Mouse (Mus musculus) hindbrain, embryonic 12.5 days (tissue): Measurements from ENCODE around the gene Stk39. TPM values are rescaled to one million over a fixed set of nuclear protein-coding genes. Genes with fewer than 3 reads are reported as not detected.

Experiments used
- ATAC-seq: fragments of 200-750 bp; cut with Nextera tagmentation; 2 replicates; pipeline ENCODE4 v1.8.0; 2017; ENCODE audit warnings: moderate TSS enrichment; ENCODE audit not compliant: low FRiP score
- H3K27ac ChIP-seq: fragments of 300-500 bp; sonication (generic); 2 replicates; pipeline ENCODE4 v1.5.1; 2016; ENCODE audit warnings: mild to moderate bottlenecking
- H3K27me3 ChIP-seq: fragments of 300-500 bp; sonication (generic); 2 replicates; pipeline ENCODE4 v1.6.1; 2016; ENCODE audit warnings: mild to moderate bottlenecking
- H3K36me3 ChIP-seq: fragments of 300-500 bp; sonication (generic); 2 replicates; pipeline ENCODE4 v1.6.1; 2016; ENCODE audit warnings: mild to moderate bottlenecking
- H3K4me1 ChIP-seq: fragments of 300-500 bp; sonication (generic); 2 replicates; pipeline ENCODE4 v1.6.1; 2016
- H3K4me2 ChIP-seq: fragments of 300-500 bp; sonication (generic); replicated peaks from 2 replicates; pipeline ENCODE4 v1.6.1; 2016; ENCODE audit warnings: mild to moderate bottlenecking
- H3K4me3 ChIP-seq: fragments of 300-500 bp; sonication (generic); 2 replicates; pipeline ENCODE4 v1.5.1; 2016; ENCODE audit warnings: mild to moderate bottlenecking
- H3K9ac ChIP-seq: fragments of 300-500 bp; sonication (generic); 2 replicates; pipeline ENCODE4 v1.6.1; 2016; ENCODE audit warnings: mild to moderate bottlenecking, moderate library complexity
- H3K9me3 ChIP-seq: fragments of 300-500 bp; sonication (generic); replicated peaks from 2 replicates; pipeline ENCODE4 v1.6.1; 2016; ENCODE audit warnings: mild to moderate bottlenecking
- WGBS: fragments of 180-500 bp; shearing (Covaris S2); methylation state at CpG from one replicate; pipeline ENCODE4 v1.1.7; 2016; 5-methylcytosine and 5-hydroxymethylcytosine counted together
- polyA plus RNA-seq: library from polyadenylated mRNA; unstranded; fragments of >200 nt; fragmentation: Nextera tagmentation; extraction: Ambion mirVana; gene quantifications from 2 replicates; pipeline ENCODE4 v1.2.1, GENCODE M21; 2016

Stk39 gene
- polyA plus RNA-seq, 1 experiment from 2014 or later = 57.0 TPM

- peak overlapping the region; percentile 7; the same call in 1 of the 2 replicates for H3K4me3 ChIP-seq
- no peak overlapping the region for H3K9ac ChIP-seq
- no peaks in the 10 kb centered on the region for H3K36me3 ChIP-seq
- H3K27ac ChIP-seq = no peak overlapping the region
- peak overlapping the region; percentile 42 for H3K4me2 ChIP-seq
- no peaks in the 10 kb centered on the region for H3K9me3 ChIP-seq
- 62% methylated on average over 3 of the region's 3 CpGs for WGBS
- no peaks in the 10 kb centered on the region for H3K27me3 ChIP-seq
- peaks cover 36% of the 10 kb centered on the region for H3K4me1 ChIP-seq
- no peak for ATAC-seq
Observed at GRCm38 (mm10) chr2:68469491-68469890, 2.6 kb downstream of the Stk39 start.

- Histone ChIP-seq H3K27ac (no peak overlapping the region), H3K4me3 (no peak overlapping the region), H3K27me3 (no peaks in the 10 kb centered on the region), H3K9me3 (no peaks in the 10 kb centered on the region), H3K9ac (no peak overlapping the region), H3K4me2 (peak overlapping the region; percentile 19; the same call in 1 of the 2 replicates), H3K36me3 (no peaks in the 10 kb centered on the region), H3K4me1 (peaks cover 39% of the 10 kb centered on the region)
- 58% methylated on average over 7 of the region's 7 CpGs for WGBS
- ATAC-seq = no peak
Observed at GRCm38 (mm10) chr2:68468698-68469097, 3.4 kb downstream of the Stk39 start.

GRCm38 (mm10) chr2:68468259-68468658, 3.8 kb downstream of the Stk39 start:
- Histone ChIP-seq H3K36me3 (no peaks in the 10 kb centered on the region), H3K9ac (no peak overlapping the region), H3K9me3 (no peaks in the 10 kb centered on the region), H3K4me3 (no peak overlapping the region), H3K4me2 (no peak overlapping the region), H3K4me1 (peaks cover 41% of the 10 kb centered on the region), H3K27me3 (no peaks in the 10 kb centered on the region), H3K27ac (no peak overlapping the region)
- 90% methylated on average over 14 of the region's 14 CpGs for WGBS
- no peak for ATAC-seq

GRCm38 (mm10) chr2:68467085-68467978, 4.7 kb downstream of the Stk39 start:
- H3K9me3 ChIP-seq = no peaks in the 10 kb centered on the region
- H3K4me2 ChIP-seq = no peak overlapping the region
- H3K36me3 ChIP-seq = no peaks in the 10 kb centered on the region
- 81% methylated on average over 9 of the region's 9 CpGs for WGBS
- H3K9ac ChIP-seq = no peak overlapping the region
- no peak for ATAC-seq
- no peak overlapping the region for H3K4me3 ChIP-seq
- H3K27ac ChIP-seq = no peak overlapping the region
- no peaks in the 10 kb centered on the region for H3K27me3 ChIP-seq
- H3K4me1 ChIP-seq = peaks cover 36% of the 10 kb centered on the region

GRCm38 (mm10) chr2:68466124-68467070, 5.7 kb downstream of the Stk39 start:
- ATAC-seq = no peak
- no peak overlapping the region for H3K4me2 ChIP-seq
- H3K27ac ChIP-seq = no peak overlapping the region
- H3K36me3 ChIP-seq = peaks cover 3% of the 10 kb centered on the region; the same call in 1 of the 2 replicates
- H3K4me3 ChIP-seq = no peak overlapping the region
- no peaks in the 10 kb centered on the region for H3K27me3 ChIP-seq
- 84% methylated on average over 17 of the region's 19 CpGs for WGBS
- H3K9me3 ChIP-seq = no peaks in the 10 kb centered on the region
- peaks cover 38% of the 10 kb centered on the region for H3K4me1 ChIP-seq
- no peak overlapping the region for H3K9ac ChIP-seq

GRCm38 (mm10) chr2:68465266-68466123, 6.6 kb downstream of the Stk39 start:
- no peak for ATAC-seq
- Histone ChIP-seq H3K9ac (no peak overlapping the region), H3K4me2 (no peak overlapping the region), H3K4me3 (no peak overlapping the region), H3K36me3 (peaks cover 3% of the 10 kb centered on the region; the same call in 1 of the 2 replicates), H3K4me1 (peaks cover 35% of the 10 kb centered on the region), H3K27me3 (no peaks in the 10 kb centered on the region), H3K27ac (no peak overlapping the region), H3K9me3 (no peaks in the 10 kb centered on the region)
- WGBS = 82% methylated on average over 19 of the region's 19 CpGs

- Histone ChIP-seq H3K4me1 (peaks cover 28% of the 10 kb centered on the region), H3K4me3 (no peak overlapping the region), H3K27me3 (no peaks in the 10 kb centered on the region), H3K36me3 (peaks cover 5% of the 10 kb centered on the region), H3K27ac (no peak overlapping the region), H3K9ac (no peak overlapping the region), H3K9me3 (no peaks in the 10 kb centered on the region), H3K4me2 (no peak overlapping the region)
- WGBS = 94% methylated on average over 4 of the region's 4 CpGs
- no peak for ATAC-seq
Observed at GRCm38 (mm10) chr2:68464456-68464855, 7.6 kb downstream of the Stk39 start.

- no peaks in the 10 kb centered on the region for H3K27me3 ChIP-seq
- no peak for ATAC-seq
- no peak overlapping the region for H3K9ac ChIP-seq
- WGBS = 85% methylated on average over 4 of the region's 4 CpGs
- no peaks in the 10 kb centered on the region for H3K9me3 ChIP-seq
- H3K27ac ChIP-seq = no peak overlapping the region
- no peak overlapping the region for H3K4me3 ChIP-seq
- H3K4me1 ChIP-seq = peaks cover 24% of the 10 kb centered on the region
- H3K4me2 ChIP-seq = no peak overlapping the region
- H3K36me3 ChIP-seq = peaks cover 10% of the 10 kb centered on the region
Observed at GRCm38 (mm10) chr2:68463801-68464200, 8.3 kb downstream of the Stk39 start.

- H3K9ac ChIP-seq = no peak overlapping the region
- no peak overlapping the region for H3K4me3 ChIP-seq
- no peaks in the 10 kb centered on the region for H3K27me3 ChIP-seq
- ATAC-seq = no peak
- 92% methylated on average over 5 of the region's 5 CpGs for WGBS
- H3K4me2 ChIP-seq = no peak overlapping the region
- no peak overlapping the region for H3K27ac ChIP-seq
- H3K36me3 ChIP-seq = peaks cover 10% of the 10 kb centered on the region
- no peaks in the 10 kb centered on the region for H3K9me3 ChIP-seq
- H3K4me1 ChIP-seq = 0 out of 2 replicates have a peak, but pooled peaks cover 2% of the 10 kb centered on the region
Observed at GRCm38 (mm10) chr2:68458115-68458514, 14.0 kb downstream of the Stk39 start.

GRCm38 (mm10) chr2:68457455-68458032, 14.5 kb downstream of the Stk39 start:
- 0 out of 2 replicates have a peak, but pooled peaks cover 2% of the 10 kb centered on the region for H3K4me1 ChIP-seq
- H3K4me2 ChIP-seq = no peak overlapping the region
- 86% methylated on average over 6 of the region's 6 CpGs for WGBS

GRCm38 (mm10) chr2:68456899-68457298, 15.2 kb downstream of the Stk39 start:
- no peak for ATAC-seq
- no peak overlapping the region for H3K4me3 ChIP-seq
- H3K27me3 ChIP-seq = no peaks in the 10 kb centered on the region
- H3K27ac ChIP-seq = no peak overlapping the region
- 91% methylated on average over 6 of the region's 6 CpGs for WGBS
- H3K9me3 ChIP-seq = no peaks in the 10 kb centered on the region
- no peak overlapping the region for H3K4me2 ChIP-seq
- no peak overlapping the region for H3K9ac ChIP-seq
- H3K36me3 ChIP-seq = peaks cover 15% of the 10 kb centered on the region
- H3K4me1 ChIP-seq = 0 out of 2 replicates have a peak, but pooled peaks cover 2% of the 10 kb centered on the region

More at GRCm38 (mm10) chr2:68457455-68458032, 14.5 kb downstream of the Stk39 start:
- Histone ChIP-seq H3K9ac (no peak overlapping the region), H3K27me3 (no peaks in the 10 kb centered on the region), H3K9me3 (no peaks in the 10 kb centered on the region), H3K4me3 (no peak overlapping the region), H3K27ac (no peak overlapping the region), H3K36me3 (peaks cover 12% of the 10 kb centered on the region)
- ATAC-seq = no peak
